Mouse (Mus musculus): ENCODE data around the gene Dnajc11.

The Dnajc11 gene

DNA sequence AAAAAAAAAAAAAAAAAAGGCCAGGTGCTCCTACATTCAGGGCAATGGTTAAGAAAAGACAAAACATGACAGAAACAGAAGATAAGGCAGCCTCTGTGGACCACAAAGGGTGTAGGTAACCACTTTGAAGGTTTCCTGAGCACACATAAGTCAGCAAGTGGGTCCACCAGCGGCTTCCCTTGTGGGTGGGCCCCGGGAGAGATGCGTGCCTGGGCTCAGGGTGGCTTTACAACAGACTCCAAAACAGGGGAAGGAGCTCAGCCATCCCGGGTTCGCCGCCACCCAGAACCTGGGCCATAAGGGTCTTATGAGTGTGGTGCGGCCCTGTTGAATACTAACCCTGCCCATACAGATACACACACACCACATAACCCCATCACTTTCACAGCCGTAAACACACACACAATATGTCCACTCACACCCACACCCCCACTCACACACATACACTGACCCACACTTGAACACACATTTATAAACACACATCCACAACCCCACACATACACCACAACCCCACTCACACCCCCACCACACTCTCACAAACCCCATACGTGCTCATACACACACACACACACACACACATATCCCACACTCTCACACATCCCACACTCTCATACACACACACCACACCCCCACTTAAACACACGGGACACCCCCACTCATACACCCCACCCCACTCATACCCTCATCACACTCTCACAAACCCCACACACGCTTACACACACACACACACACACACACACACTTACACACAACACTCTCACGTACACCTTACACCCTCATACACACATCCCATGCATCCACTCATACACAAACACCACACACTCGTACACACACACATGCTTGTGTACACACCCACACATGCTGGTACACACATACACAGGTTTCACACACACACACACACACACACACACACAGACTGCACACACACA is 651 bp upstream of the Dnajc11 start:
- DNase-seq, result no peak

DNA sequence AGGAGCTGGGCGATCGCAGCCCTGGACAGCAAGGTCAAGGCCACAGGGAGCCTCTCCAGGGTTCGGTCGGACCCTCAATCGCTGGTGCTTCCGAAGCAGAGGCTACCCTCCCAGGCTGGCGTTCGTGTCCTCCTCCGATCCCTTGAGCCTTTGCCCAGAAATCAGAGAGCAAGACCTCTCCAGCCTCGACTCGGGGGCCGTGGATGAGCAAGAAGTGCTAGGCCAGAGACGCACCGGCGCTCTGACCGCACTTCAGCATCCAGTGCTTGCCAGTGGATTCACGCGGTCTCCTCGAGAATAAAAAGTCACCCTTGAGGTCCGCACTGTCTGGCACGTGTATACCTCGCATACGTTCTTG is 703 bp downstream of the Dnajc11 start:
- no peak for DNase-seq

DNA sequence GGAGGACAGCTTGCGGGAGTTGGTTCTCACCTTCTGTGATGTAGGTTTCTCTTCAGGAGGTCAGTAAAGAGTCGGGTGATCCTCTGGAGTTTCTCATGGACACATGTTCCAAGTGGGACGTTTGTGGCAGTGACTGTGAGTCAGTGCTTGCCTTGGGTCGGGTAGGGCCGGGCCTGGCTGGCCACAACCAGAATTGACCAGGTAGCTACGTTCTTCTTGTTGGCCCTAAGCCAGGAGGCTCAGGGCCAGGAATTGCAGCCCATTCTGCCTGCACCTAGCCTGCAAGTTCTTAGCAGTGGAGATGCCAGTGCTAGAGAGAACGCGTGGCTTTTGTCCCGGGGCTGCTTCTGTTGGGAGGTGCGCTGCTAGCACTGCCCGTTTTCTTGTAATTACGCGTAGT is 4.0 kb downstream of the Dnajc11 start:
- DNase-seq, result peak; percentile 82

DNA sequence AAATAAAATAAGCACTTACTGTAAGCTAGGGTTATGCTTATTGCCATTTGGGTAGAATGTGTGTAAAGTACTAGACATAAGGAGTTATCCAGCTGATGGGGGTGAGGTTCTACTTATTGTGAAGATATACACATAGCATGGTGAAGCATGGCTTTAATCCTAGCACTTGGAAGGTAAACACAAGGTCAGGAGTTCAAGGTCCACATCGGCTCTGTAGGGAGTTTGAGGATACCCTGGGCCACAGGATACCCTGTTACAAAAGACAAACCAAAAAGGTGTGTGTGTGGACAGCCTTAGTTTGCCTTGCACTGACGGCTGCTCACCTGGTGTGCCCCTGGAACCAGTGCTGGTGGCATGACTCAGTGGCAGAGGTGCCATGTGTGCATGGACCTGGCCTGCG is 4.6 kb downstream of the Dnajc11 start:
- DNase-seq, result no peak

DNA sequence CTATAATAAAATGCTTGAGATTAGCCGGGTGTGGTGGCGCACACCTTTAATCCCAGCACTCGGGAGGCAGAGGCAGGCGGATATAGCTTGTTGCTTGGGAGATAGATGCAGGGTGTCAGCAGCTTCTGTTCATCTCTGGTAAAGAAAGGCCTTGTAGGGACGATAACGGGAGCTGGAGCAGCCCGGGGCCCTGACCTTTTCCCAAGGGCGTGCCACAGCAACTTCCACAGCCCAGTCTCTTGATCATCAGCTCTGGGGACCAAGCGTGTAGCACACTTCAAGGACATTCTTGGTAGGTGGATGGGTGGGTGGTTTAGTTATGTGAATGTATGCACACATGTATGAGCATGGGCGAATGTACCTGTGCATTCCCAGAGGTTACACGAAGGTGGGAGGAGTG is 12.7 kb downstream of the Dnajc11 start:
- no peak for DNase-seq

DNA sequence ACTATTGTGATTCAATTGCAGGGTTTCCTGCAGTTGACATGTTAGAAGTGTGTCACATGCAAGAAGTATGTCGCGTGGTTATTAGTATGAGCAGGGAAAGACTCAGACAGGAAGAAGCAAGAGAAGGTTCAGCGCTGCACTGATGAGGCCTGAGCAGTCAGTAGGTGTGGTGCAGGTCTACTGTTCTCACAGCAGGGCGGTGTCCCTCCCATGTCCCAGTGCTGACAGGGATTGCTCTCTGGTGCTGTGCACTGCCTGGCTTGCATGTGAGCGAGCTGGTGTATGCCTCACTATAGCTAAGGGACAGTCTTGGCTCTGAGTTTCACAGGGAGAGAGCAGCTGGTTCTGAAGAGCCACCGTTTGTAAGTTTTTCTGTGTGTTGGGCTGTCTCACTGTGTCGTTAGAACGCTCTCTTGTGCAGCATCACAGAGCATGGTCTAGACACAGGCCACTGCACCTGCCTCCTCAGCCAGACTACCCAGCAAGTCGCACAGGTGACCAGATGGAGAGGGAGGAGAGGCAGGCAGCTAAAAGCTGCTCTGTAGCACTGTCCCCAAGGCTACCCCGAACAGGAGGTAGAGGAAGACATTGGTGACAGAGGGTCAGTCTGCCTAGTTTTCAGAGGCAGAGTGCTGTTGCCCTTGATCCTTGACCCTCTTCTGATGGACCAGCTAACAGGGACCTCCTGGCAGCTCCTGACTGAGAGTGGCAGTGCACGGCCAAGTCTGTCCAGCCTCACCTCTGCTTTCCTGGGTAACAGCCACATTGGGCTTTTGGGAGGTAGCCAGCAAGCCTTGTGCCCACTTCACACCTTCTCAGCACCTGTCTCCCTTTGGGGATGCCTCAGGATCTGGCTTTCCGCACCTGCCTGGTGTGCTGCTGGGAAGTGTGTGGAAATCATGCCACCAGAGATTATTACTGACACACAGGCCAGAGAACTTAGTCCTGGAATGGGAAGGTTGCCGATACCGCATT is 15.3 kb downstream of the Dnajc11 start:
- DNase-seq, result no peak

DNA sequence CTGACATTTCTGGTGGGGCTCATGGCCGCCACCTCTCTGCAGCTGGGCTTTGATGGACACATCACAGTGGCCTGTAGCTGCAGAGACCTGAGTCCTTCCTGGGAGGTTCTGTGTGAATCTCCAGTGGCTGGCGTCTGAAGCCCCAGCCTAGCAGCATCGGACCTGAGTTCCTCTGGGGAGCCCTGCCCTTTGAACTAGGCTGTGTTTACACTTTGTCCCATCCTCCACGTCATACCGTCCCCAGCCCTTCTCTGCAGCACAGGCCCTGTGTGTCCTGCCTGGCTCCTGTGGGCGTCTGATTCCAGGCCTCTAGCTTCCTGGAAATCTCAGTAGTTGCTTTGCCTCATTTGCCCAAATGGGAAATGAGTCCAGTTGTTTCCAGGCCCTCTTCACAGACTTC is 19.7 kb downstream of the Dnajc11 start:
- DNase-seq, result no peak

DNA sequence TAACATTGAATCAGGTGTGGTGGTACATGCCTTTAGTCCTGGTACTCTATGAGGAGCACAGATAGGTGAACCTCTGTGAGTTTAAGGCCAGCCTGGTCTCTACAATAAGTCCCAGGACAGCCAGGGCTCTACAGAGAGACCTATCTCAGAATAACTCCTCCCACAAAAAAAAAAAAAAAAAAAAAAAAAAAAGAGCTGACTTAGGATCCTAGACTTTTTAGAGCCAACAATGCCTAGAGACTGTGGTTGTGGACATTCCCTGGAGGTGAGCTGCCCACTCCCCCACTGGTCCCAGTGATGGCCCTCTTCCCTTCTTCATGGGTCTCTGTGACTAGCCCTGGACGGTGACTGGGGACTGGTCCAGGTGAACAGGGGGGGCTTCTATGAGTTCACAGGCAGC is 22.3 kb downstream of the Dnajc11 start:
- no peak for DNase-seq

DNA sequence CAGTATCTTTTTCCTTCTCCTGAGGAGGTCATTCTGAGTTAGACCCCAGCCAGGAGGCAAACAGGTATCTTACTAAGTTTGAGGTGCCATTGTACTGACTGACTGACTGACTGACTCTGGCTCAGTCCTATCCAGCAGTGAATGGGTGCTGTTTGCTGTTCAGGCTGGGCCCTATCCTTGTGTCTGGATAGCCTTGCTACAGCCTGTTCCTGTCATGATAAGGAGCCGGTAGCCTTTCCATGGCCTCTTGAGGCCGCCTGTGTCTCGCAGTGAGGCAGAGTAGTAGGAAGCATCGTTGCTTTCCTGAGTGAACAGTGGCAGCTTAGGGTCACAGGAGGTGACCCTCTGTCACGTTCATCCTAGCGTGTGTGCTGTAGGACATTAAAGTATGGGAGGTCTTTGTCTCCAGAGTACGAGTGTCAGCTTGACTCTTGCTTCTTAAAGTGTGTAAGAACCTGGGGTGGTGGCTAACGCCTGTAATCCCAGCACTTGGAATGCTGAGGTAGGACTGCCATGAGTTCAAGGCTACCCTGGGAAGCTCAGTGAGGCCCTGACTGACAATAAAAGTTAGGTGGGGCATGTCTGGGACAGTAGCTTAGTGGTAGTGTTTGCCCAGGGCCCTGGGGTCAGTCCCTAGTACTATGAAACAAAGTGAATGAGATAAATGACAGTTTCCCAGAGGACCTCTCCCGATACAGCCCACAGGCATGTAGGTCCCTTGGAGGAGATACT is 24.3 kb downstream of the Dnajc11 start:
- DNase-seq, result no peak

DNA sequence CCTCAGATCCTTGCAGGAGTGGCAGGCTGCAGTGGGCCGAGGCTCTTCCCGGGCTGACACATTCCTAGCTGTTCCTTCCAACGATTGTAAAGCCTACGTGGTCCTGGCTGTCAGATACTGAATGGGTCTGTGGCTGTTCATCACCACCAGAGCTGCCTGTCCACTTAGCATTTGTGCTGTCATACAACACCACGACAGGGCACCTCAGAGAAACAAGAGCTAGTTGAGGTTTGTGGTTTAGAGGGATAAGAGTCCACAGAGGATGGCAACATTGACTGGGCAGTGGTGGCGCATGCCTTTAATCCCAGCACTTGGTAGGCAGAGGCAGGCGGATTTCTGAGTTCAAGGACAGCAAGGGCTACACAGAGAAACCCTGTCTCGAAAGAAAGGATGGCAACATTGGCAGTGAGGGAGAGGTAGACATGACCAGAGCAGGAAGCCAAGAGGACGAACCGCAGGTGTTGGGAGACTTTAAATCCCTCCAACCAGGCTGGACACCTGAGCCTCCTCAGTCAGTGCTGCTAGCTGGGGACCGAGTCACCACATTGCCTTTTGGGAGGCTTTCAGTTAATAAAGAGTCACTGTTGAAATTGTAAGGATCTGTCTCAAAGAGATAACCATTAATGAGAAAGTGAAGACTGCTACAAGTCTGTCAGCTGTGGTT is 26.5 kb downstream of the Dnajc11 start:
- no peak for DNase-seq

DNA sequence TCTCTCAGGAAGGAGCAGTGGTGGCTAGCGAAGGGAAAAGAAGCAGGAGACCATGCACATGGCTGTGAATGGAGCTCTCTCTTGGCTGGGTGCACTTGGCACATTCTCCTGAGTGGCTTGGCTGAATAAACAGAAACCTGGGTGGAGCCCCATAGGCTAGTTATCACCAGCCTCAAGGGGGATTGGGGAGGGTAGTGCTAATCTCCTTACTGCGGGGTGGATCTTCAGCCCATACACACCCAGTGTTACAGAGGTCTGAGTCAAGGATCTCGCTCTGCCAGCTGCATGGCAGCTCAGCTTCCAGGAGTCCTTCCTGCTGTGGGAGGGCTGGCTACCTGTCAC is 27.0 kb downstream of the Dnajc11 start:
- no peak for DNase-seq

DNA sequence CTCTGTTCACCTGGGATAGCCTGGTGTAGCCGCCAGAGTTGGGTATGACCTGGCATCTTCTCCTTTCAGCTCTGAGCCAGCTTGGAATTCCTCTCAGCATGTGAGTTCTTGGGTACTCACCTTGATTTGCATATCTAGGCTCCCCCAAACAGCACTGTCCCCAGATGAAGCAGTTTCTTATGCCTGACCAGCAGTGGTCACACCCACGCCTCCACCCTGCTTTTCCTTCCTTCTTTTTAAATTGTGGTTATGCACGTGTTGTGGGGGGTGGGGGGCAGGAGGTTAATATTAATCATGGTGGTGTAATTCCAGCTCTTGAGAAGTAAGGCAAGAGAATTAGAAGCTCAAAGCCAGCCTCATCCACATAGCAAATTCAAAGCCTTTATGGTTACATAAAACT is 29.3 kb downstream of the Dnajc11 start:
- no peak for DNase-seq

DNA sequence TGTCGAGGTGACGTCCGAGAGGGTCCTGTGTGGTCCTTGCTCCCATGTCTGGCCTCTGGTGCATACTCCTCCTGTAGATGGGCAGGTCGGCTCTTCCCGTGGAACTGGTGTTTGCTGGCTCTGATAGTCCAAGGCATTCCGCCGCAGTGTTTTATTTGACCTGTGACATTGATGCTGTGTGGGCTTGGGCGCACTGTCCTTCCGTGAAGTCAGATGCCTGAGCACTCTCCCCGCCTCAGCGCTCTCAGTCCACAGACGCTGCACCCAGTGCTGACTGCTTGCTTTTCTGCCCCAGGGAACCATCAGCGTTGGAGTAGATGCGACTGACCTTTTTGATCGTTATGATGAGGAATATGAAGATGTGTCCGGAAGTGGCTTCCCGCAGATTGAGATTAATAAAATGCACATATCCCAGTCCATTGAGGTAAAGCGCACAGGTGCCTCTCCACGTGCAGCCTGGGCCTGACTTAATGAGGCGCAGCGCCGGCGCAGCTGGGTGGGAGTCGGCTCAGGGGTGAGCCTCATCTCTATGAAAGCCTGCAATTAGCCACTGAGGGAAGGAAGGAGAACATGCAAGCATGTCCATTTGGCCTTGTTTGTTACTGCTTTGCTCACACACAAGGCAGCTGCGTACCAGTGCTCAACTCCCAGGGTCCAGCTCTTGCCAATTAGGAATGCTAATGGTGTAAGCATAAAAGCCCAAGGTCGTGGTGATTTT is 34.9 kb downstream of the Dnajc11 start:
- no peak for DNase-seq

DNA sequence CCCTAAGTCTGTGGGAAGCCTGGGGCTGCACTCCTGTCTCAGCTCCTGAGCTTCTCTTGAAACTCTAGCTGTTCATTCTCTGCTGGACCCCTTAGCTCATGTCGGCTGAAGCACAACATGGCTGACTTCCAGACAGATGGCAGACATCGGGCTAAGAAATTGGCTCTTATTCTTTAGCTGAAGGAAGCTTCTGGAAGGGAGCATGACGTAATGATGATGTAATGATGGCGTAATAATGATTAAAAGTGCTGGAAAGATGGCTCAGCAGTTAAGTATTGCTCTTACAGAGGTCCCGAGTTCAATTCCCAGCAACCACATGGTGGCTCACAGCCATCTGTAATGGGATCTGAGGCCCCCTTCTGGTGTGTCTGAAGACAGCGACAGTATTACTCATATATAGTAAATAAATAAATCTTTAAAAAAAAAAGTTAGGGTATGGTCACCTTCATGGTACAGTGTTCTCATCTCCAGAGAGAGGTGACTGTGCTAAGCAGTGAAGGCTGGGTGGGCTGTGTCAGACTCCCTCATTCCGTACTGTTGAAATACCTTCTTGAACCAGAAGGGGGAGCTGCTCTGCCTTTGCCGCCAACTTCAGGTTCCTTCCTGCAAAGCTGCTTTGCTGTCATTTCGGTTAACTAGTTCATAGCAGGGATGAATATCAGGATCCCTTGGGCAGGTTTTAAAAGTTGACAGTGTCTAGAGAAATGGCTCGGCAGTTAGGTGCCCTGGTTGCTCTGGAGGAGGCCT is 38.9 kb downstream of the Dnajc11 start:
- peak; percentile 32 for DNase-seq

DNA sequence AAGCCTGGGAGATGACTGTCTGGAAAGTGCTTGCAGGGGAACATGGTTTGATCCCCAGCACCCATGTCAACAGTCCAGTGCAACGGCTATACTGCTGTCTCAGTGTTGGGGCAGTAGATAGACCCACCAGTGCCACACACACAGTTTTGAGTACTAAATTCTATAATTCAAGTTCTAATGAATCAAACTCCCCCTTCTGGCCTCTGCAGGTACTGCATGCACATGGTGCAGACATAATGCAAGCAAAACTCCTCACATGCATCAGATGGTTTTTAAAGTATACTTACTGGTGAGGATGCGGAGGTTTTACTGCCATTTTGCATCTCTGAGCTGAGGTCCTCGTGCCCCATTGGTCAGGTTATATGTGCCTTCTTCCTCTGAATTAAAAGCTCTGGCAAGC is 42.0 kb downstream of the Dnajc11 start:
- DNase-seq, result no peak

DNA sequence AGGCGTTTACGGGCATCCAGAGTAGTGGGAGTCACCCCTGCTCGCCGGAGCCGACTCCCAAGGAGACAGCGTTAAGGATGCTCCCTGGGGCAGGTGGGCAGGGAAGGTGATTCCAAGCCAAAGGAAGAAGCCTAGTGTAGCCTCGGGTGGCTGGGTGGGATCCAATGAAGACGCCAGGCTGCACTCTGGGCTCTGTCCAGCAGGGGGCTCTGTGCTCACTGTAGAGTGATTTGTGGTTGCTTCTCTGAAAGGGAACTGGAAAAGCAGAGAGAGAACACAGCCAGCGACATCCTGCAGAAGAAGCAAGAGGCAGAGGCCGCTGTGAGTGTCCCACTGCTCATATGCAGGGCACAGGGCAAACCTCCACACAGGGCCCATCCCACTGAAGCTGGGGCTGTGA is 44.3 kb downstream of the Dnajc11 start:
- peak; percentile 85 for DNase-seq

DNA sequence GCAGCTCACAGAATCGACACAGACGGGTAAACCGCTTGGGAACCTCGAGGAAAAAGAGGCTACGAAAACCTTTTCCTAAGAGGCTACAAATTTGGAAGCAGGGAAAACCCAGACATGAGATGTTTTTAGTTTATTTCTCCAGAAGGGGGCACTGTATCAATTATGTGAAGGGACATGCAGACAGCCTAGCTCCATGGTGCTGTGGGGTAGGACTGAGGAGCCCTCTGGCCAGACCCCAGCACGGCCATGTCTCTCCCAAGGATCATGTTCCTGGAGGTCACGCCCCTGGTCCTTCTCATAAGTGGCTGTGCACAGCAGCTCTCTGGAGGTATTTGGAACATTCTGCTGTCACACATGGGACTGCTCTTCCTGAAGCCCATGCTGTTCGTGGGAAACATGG is 47.2 kb downstream of the Dnajc11 start:
- no peak for DNase-seq

DNA sequence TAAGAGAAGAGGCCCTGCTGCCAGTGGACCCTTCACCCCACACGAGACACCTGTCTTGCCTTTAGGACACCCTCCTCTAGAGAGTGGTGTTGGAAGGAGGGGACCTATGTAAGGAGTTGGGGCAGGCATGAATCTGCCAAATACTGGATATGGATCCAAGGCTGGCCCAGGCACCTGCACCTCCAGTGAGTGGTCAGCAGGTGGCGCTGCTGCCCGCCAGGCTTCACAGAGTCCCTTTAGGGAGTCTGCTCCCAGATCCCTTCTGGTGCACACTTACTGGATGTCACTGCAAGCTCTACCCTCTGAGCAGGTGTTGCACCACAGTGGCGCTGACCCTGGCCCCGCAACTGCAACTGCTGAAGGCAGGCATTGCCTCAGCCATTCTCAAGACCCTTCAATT is 47.9 kb downstream of the Dnajc11 start:
- peak; percentile 87 for DNase-seq

DNA sequence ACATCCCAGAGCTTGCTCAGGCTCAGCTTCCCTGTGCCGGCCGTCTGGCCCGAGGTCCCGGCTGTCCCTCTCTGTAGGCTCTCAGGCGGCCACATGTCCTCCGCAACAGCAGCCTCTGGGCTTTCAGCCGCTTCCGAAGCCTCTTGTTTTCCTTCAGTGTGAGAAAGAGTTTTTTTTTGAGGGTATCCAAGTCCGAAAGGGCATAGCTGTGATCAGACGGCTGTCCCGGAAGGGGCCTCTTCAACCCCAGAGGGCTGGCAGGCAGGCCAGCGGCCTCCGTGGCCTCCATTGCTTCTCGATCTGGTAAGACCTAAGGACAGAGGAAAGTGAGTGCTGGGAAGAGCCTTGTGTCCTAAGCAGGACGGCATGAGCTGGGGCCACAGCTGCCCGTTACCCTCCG is 49.6 kb downstream of the Dnajc11 start:
- no peak for DNase-seq

DNA sequence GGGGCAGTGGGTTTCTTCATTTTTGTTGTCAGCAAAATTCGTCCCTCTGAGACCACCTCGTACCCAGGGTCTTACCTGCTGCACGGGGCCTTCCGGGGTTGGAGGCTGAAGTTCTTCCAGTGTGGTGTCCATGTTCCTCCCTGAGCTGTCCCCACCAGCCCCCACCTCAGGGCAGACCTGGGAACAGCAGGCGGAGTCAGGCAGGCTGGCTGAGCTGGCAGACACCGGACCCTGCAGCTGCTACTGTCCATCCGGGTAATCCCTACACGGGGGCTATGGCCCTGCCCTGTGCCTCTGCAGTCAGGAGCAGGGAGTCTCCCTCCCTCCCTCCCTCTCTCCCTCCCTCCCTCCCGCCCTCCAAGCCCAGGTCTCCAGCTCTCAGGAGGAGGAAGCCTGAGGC is 50.1 kb downstream of the Dnajc11 start:
- no peak for DNase-seq

DNA sequence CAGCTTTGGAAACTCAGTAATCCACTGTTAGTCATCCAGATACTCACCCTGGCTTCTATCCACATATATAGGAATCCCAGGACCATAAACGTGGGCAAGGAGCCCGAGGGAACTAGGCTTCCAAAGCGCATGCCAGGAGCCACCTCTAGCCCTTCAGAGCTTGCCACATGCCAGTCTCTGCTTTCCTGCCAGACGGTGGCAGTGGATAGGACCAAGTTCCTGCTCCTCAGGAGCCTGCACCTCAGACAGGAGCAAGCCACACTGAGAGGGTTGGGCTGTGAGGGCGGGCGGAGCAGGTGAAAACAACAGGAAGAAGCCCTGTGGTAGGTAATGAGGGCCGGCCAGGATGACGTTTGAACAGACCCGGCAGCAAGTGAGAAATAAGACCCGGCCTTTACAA is 52.4 kb downstream of the Dnajc11 start:
- peak; percentile 43 for DNase-seq
